Mouse (Mus musculus) small intestine, adult 2 months (tissue): ENCODE data around the gene Rps15.

Source experiments
- CTCF ChIP-seq: fragments of 200-500 bp; IDR thresholded peaks from 2 replicates; pipeline ENCODE4 v1.5.1; 2012; ENCODE audit warnings: low read depth, mild to moderate bottlenecking, control low read depth, inconsistent platforms, low read length, moderate library complexity, mixed read lengths; ENCODE audit not compliant: insufficient replicate concordance, insufficient read length; ENCODE audit errors: extremely low read depth
- POLR2A ChIP-seq: fragments of 200-500 bp; IDR thresholded peaks from 2 replicates; pipeline ENCODE4 v1.6.1; 2012; ENCODE audit warnings: low read depth, mild to moderate bottlenecking, control low read depth, inconsistent platforms, low read length, moderate library complexity

DNA sequence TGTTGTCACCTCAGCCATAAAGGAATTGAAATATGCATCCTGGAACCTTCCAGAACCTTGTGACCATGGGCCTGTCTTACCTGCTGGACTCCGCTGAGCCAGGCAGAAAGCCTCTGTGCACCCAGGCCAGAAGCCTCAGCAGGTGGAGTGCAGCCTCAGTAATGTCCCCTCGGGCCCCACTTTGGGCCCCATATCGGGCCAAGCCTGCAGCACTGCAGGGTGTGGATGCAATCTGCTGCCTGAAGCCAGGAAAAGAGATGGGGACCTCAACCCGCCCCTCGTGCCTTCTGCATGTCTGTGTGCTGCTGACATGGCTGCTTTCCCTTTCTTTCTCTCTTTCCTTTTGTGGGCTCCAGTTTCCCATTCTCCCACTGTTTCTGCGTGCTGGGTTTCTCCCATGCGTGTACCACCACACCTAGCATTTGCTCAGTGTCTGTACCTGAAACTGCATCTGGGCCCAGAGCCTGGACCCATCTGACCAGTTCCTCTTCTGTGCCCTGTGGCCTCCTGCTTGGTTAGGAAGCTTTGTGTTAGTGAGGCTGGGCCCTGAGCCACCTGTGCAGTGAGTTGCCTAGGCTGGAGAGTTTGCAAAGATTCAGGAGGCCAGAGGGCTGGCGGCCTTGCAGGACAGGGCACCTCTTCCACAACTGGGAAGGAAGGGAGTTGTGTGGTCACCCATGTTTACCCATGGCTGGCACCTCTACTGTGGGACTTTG, 20.2 kb upstream of the Rps15 start:
- TF ChIP-seq CTCF (no peak), POLR2A (peak; percentile 29; the same call in 1 of the 2 replicates)
